Mouse (Mus musculus): ENCODE measurements around the gene Gm11239.
"Not testable (repeated sequence)": the region's sequence is repeated elsewhere in the genome, so short reads cannot be mapped to it uniquely, and the experiment has no call there.

DNA sequence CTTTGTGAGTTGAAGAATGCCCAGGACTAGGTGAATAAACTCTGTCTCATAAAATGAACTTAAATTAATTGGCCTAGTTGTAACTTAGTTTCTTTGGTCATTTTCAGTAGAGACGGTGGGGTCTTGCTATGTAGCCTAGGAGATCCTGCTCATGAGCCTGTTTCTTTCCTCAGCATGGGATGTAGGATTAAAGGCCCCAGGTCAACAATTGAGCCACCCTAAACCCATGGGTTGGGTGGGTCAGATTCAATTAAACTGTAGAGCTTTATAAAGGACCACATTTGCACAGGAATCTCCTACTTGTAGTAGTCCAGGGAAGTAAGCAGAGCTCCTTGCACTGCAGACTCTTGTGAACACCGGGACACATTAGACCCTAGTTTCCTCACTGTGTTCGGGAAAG lies 45.5 kb upstream of the Gm11239 start, which contains the start of gene Gm11237:
- not testable (repeated sequence) for TF ChIP-seq CTCF (IDR thresholded peaks at IDR 0.05; ENCODE audit: extremely low read depth, insufficient read length, insufficient replicate concordance, low read depth, low read length); POLR2A (IDR thresholded peaks at IDR 0.05; ENCODE audit: low read depth, low read length)

Measured in small intestine, adult 2 months (tissue).